Mouse (Mus musculus): ENCODE data around the gene Trmt112. TPM values are rescaled to one million over a fixed set of nuclear protein-coding genes. Genes with fewer than 3 reads are reported as not detected.
A peak's percentile ranks its signal among the peaks of the same experiment; 100 is the strongest.

Gene Trmt112
- polyA plus RNA-seq, 1 experiment from 2014 or later, result 79.1 TPM

GRCm38 (mm10) chr19:6919876-6920740 is 10.6 kb downstream of the Trmt112 start:
- Histone ChIP-seq H3K27ac (replicated peaks) (peak overlapping the region; percentile 95), H3K4me2 (peak overlapping the region; percentile 95), H3K36me3 (peaks cover 35% of the 10 kb centered on the region), H3K4me3 (peak overlapping the region; percentile 79), H3K9ac (peak overlapping the region; percentile 94), H3K4me1 (peaks cover 56% of the 10 kb centered on the region), H3K9me3 (no peaks in the 10 kb centered on the region), H3K27me3 (replicated peaks) (peaks cover 19% of the 10 kb centered on the region)
- WGBS, result 43% methylated on average over 8 of the region's 8 CpGs
- no peak for ATAC-seq (ENCODE audit: extremely low read depth, insufficient number of reproducible peaks, low FRiP score, low TSS enrichment)

GRCm38 (mm10) chr19:6920741-6921636 is 11.5 kb downstream of the Trmt112 start:
- Histone ChIP-seq H3K27me3 (replicated peaks) (peaks cover 28% of the 10 kb centered on the region), H3K36me3 (peaks cover 31% of the 10 kb centered on the region), H3K9me3 (no peaks in the 10 kb centered on the region; the same call in 1 of the 2 replicates), H3K4me2 (peak overlapping the region; percentile 95), H3K27ac (replicated peaks) (peak overlapping the region; percentile 95), H3K4me1 (peaks cover 56% of the 10 kb centered on the region), H3K4me3 (peak overlapping the region; percentile 79), H3K9ac (peak overlapping the region; percentile 94)
- no peak for ATAC-seq (ENCODE audit: extremely low read depth, insufficient number of reproducible peaks, low FRiP score, low TSS enrichment)
- 2% methylated on average over 36 of the region's 48 CpGs for WGBS

GRCm38 (mm10) chr19:6921647-6922567 is 12.4 kb downstream of the Trmt112 start, which contains the start of gene Esrra:
TSS of gene Esrra (minus strand) at chr19:6921813.
- Histone ChIP-seq H3K4me2 (peak within 1 kb of the TSS; percentile 95), H3K4me1 (peaks cover 57% of the 10 kb centered on the region), H3K36me3 (peaks cover 26% of the 10 kb centered on the region), H3K27me3 (replicated peaks) (peaks cover 37% of the 10 kb centered on the region), H3K4me3 (peak within 1 kb of the TSS; percentile 79), H3K9me3 (no peaks in the 10 kb centered on the region; the same call in 1 of the 2 replicates), H3K9ac (peak within 1 kb of the TSS; percentile 94), H3K27ac (replicated peaks) (peak within 1 kb of the TSS; percentile 95)
- under 1% methylated on average over 65 of the region's 66 CpGs for WGBS
- peak; percentile 92 for ATAC-seq (ENCODE audit: extremely low read depth, insufficient number of reproducible peaks, low FRiP score, low TSS enrichment)

- Histone ChIP-seq H3K27me3 (replicated peaks) (peaks cover 50% of the 10 kb centered on the region), H3K27ac (replicated peaks) (peak overlapping the region; percentile 83), H3K9me3 (no peaks in the 10 kb centered on the region; the same call in 1 of the 2 replicates), H3K9ac (peak overlapping the region; percentile 79), H3K4me3 (peak overlapping the region; percentile 79), H3K4me1 (peaks cover 64% of the 10 kb centered on the region), H3K4me2 (peak overlapping the region; percentile 71), H3K36me3 (peaks cover 17% of the 10 kb centered on the region)
- WGBS, result 56% methylated on average over 6 of the region's 6 CpGs
- no peak for ATAC-seq (ENCODE audit: extremely low read depth, insufficient number of reproducible peaks, low FRiP score, low TSS enrichment)
These were observed 13.6 kb downstream of the Trmt112 start for GRCm38 (mm10) chr19:6922901-6923735.

DNA sequence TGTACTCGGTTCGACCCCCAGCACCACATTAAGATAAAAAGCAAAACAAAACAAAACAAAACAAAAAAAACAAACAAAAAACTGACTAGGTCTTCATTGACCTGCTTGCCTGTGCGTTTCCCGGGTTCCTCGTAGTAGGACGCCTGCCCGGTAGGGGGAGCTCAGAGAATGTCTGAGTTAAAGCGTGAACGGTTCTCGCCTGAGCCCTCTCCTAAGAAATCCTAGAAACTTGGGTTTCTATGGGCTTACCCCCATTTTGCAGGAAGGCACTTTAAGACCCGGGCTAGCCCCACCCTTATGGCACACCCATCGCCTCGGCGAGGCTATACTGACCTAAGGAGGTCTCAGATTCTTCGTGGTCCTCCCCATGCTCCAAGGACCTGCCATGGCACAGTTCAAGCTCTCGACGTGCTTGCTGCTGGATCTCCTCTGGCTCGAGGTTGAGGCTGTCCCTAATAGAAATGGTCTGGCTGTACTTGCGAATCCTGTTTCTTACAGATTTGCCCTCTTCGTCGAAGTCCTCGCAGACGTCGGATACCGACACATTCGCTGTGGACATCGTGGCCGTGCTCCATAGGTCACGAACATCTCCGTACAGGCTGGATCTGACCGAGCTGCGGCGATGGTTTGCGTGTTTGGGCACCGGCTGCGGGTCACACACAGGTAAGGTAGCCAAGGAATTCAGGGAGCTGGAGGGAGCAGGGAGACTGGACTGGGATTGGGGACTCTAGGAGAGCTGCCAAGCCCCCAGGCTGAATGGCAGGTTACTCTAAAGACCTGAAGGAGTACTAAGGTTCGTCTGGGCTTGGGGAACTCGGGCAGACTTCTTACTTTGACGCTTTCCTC is 15.2 kb downstream of the Trmt112 start:
- peak overlapping the region; percentile 58 for H3K4me2 ChIP-seq
- no peaks in the 10 kb centered on the region; the same call in 1 of the 2 replicates for H3K9me3 ChIP-seq
- H3K4me3 ChIP-seq, result peak overlapping the region; percentile 29
- H3K27ac ChIP-seq (replicated peaks), result no peak overlapping the region
- 3% methylated on average over 39 of the region's 39 CpGs for WGBS
- ATAC-seq (ENCODE audit: extremely low read depth, insufficient number of reproducible peaks, low FRiP score, low TSS enrichment), result no peak
- H3K4me1 ChIP-seq, result peaks cover 56% of the 10 kb centered on the region
- H3K36me3 ChIP-seq, result 0 out of 2 replicates have a peak, but pooled peaks cover 2% of the 10 kb centered on the region
- peaks cover 63% of the 10 kb centered on the region for H3K27me3 ChIP-seq (replicated peaks)
- H3K9ac ChIP-seq, result peak overlapping the region; percentile 60

DNA sequence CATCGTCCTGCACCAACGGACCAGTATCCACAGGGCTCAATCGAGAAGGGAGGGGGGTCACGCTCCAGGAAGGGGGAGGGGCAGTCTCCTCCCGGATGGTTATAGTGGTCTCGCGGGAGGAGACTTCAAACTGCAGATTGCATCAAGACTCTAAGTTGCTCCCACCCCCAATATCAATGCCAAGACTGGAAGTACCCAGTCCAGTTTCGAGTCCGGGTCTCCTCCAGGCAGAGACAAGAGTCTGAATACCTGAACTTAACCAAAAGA is 15.7 kb downstream of the Trmt112 start, which contains the start of gene Catsperz:
Catsperz (minus strand) TSS at position 74 of the 267 bp plus-strand sequence.
- Histone ChIP-seq H3K4me3 (peak within 1 kb of the TSS; percentile 29), H3K9me3 (no peaks in the 10 kb centered on the region; the same call in 1 of the 2 replicates), H3K27ac (replicated peaks) (no peak within 1 kb of the TSS), H3K9ac (peak within 1 kb of the TSS; percentile 60), H3K4me1 (peaks cover 50% of the 10 kb centered on the region), H3K4me2 (peak within 1 kb of the TSS; percentile 58), H3K36me3 (no peaks in the 10 kb centered on the region), H3K27me3 (replicated peaks) (peaks cover 69% of the 10 kb centered on the region)
- ATAC-seq (ENCODE audit: extremely low read depth, insufficient number of reproducible peaks, low FRiP score, low TSS enrichment), result no peak
- WGBS, result 5% methylated on average over 9 of the region's 9 CpGs

DNA sequence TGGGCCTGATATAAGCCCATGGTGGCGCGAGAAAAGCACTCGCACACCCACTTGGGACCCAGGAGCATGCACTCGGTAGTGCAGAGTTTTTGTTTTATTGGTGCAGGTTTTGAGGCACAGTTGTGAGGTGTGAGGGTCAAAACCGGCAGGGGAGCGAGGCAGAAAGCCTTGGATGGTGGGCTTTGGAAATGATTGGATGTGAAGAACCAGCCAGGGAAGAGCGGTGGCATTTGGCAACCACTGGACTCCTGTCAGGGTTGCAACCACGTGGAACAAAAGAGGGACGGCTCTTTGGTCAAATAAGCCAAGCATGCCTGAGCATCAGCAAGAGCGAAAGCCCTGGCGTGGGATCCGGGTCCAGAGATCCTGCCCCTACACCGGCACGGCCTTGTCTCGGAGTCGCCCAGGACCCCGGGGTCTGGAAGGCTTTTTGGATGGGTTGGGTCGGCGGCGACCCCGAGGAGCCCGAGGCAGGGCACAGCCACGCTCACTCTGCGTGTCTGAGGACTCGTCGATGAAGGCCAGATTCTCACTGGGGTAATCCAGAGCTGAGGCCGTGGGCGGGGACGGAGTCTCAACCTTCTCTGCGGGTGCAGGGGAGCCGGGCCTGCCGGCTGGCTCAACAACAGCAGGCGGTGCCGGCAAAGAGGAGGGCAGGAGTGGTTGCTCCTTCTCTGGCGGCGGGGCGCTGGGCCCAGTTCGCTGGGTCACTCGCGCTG is 16.3 kb downstream of the Trmt112 start:
- peak overlapping the region; percentile 29 for H3K4me3 ChIP-seq
- H3K9ac ChIP-seq, result peak overlapping the region; percentile 60; the same call in 1 of the 2 replicates
- no peak for ATAC-seq (ENCODE audit: extremely low read depth, insufficient number of reproducible peaks, low FRiP score, low TSS enrichment)
- H3K9me3 ChIP-seq, result no peaks in the 10 kb centered on the region; the same call in 1 of the 2 replicates
- H3K27ac ChIP-seq (replicated peaks), result no peak overlapping the region
- H3K4me2 ChIP-seq, result peak overlapping the region; percentile 58
- no peaks in the 10 kb centered on the region for H3K36me3 ChIP-seq
- 11% methylated on average over 39 of the region's 40 CpGs for WGBS
- peaks cover 45% of the 10 kb centered on the region for H3K4me1 ChIP-seq
- H3K27me3 ChIP-seq (replicated peaks), result peaks cover 74% of the 10 kb centered on the region

GRCm38 (mm10) chr19:6926559-6927255 is 17.2 kb downstream of the Trmt112 start:
- Histone ChIP-seq H3K4me3 (peak overlapping the region; percentile 35), H3K9me3 (no peaks in the 10 kb centered on the region; the same call in 1 of the 2 replicates), H3K9ac (peak overlapping the region; percentile 51; the same call in 1 of the 2 replicates), H3K4me1 (peaks cover 44% of the 10 kb centered on the region), H3K36me3 (no peaks in the 10 kb centered on the region), H3K27me3 (replicated peaks) (peaks cover 84% of the 10 kb centered on the region), H3K27ac (replicated peaks) (no peak overlapping the region), H3K4me2 (peak overlapping the region; percentile 64)
- 14% methylated on average over 26 of the region's 26 CpGs for WGBS
- no peak for ATAC-seq (ENCODE audit: extremely low read depth, insufficient number of reproducible peaks, low FRiP score, low TSS enrichment)

Data from heart, embryonic 13.5 days (tissue).